Mouse (Mus musculus): ENCODE data around the gene Rps15a. TPM values are rescaled to one million over a fixed set of nuclear protein-coding genes. Genes with fewer than 3 reads are reported as not detected.

The Rps15a gene
- polyA plus RNA-seq (2012; fragmentation: generic; extraction: Trizol), result 2,212 TPM
- long read RNA-seq, experiment 1, full-length matches to known transcripts, result 564 of 570 reads
- long read RNA-seq, experiment 1, partial matches to known transcripts, result 1 of 570 reads
- long read RNA-seq, experiment 1, other reads (novel, unspliced or antisense), result 5 of 570 reads
- long read RNA-seq, experiment 2, full-length matches to known transcripts, result 333 of 338 reads
- long read RNA-seq, experiment 2, partial matches to known transcripts, result 0 of 338 reads
- long read RNA-seq, experiment 2, other reads (novel, unspliced or antisense), result 5 of 338 reads

DNA sequence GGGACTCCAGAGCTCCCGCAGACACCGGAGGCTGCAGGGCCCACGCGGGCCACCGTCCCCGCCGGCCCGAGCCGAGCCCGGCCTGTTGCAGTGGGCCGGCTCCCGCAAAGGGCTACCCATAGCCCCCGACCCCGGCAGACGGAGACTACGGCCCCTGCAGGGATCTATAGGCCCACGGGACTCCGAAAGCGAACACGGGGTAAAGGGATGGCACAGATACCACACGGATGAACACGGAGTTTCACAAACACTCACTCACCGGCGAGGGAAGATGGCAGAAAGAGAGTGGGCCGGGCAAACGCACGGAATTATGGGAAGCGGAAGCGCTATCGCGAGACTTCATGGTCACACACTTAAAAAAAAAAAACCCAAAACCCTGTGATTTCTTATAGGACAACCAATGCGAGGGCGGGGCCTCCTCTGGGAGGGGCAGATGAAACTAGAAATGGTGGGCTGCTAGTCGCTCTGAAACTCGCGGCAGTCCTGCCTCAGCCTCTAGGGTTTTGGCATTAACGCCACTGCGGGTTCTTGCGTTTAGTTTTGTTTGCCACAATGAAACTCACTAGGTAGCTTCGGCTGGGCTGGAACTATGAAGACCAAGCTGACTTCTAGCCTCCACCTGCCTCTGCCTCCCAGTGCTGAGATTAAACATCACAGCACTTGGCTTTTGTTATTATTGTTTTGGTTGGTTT is at the start of gene Rps15a:
Gene Rps15a (minus strand): TSS at position 312 of the 692 bp plus-strand sequence.
- Histone ChIP-seq H3ac (ENCODE audit: control insufficient read depth, insufficient read length, low read depth) (peak within 1 kb of the TSS; percentile 93), H3K4me3 (ENCODE audit: insufficient read depth, poor library complexity, severe bottlenecking) (peak within 1 kb of the TSS; percentile 80), H3K27me3 (ENCODE audit: control insufficient read depth, insufficient read depth, insufficient read length) (no peaks in the 10 kb centered on the region), H3K79me3 (ENCODE audit: low read depth) (peaks cover 49% of the 10 kb centered on the region), H3K79me2 (ENCODE audit: control insufficient read depth, insufficient read depth) (peaks cover 51% of the 10 kb centered on the region), H3K36me3 (ENCODE audit: control insufficient read depth, insufficient read depth) (peaks cover 71% of the 10 kb centered on the region)
- TF ChIP-seq MAX (IDR thresholded peaks at IDR 0.05) (no peak), FOSL1 (IDR thresholded peaks at IDR 0.05; ENCODE audit: insufficient read depth, low read length, poor library complexity, severe bottlenecking) (no peak), USF1 (IDR thresholded peaks at IDR 0.05; ENCODE audit: low read depth) (no peak), MYOD1 (IDR thresholded peaks at IDR 0.05; ENCODE audit: control insufficient read depth, insufficient read length, low read depth) (no peak), CEBPB (IDR thresholded peaks at IDR 0.05; ENCODE audit: low read depth) (no peak), MYOG (IDR thresholded peaks at IDR 0.05; ENCODE audit: control insufficient read depth, extremely low read depth, insufficient read length) (no peak), CTCF (IDR thresholded peaks at IDR 0.05; ENCODE audit: control insufficient read depth, insufficient read depth, insufficient read length) (no peak)

DNA sequence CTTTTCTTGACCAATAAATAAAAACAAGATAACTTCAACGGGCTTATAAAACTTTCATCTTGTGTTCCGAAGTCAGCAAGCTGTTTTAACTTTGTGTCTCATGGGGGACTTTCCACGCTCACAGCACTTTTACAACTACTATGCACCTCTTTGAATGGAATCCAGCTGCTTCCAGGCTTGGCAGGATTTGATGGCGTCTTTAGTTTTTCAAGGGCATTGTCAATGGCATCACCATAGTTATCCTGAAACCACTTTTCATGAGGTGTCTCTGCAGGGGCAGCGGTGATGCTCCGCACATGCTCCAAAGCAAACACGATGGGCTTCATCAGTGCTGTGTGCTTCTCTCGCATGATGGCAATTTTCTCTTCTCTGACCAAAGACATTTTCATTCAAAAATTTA is 47.0 kb upstream of the Rps15a start:
- Histone ChIP-seq H3K36me3 (ENCODE audit: control insufficient read depth, insufficient read depth) (peaks cover 70% of the 10 kb centered on the region), H3K4me3 (ENCODE audit: insufficient read depth, poor library complexity, severe bottlenecking) (no peak overlapping the region), H3K27me3 (ENCODE audit: control insufficient read depth, insufficient read depth, insufficient read length) (no peaks in the 10 kb centered on the region), H3ac (ENCODE audit: control insufficient read depth, insufficient read length, low read depth) (no peak overlapping the region), H3K79me2 (ENCODE audit: control insufficient read depth, insufficient read depth) (no peaks in the 10 kb centered on the region), H3K79me3 (ENCODE audit: low read depth) (no peaks in the 10 kb centered on the region)
- no peak for TF ChIP-seq CTCF (IDR thresholded peaks at IDR 0.05; ENCODE audit: control insufficient read depth, insufficient read depth, insufficient read length)
- no peak for TF ChIP-seq MAX (IDR thresholded peaks at IDR 0.05)
- TF ChIP-seq MYOD1 (IDR thresholded peaks at IDR 0.05; ENCODE audit: control insufficient read depth, insufficient read length, low read depth), result no peak
- no peak for TF ChIP-seq MYOG (IDR thresholded peaks at IDR 0.05; ENCODE audit: control insufficient read depth, extremely low read depth, insufficient read length)
- no peak for TF ChIP-seq FOSL1 (IDR thresholded peaks at IDR 0.05; ENCODE audit: insufficient read depth, low read length, poor library complexity, severe bottlenecking)
- TF ChIP-seq CEBPB (IDR thresholded peaks at IDR 0.05; ENCODE audit: low read depth), result no peak
- TF ChIP-seq USF1 (IDR thresholded peaks at IDR 0.05; ENCODE audit: low read depth), result no peak

DNA sequence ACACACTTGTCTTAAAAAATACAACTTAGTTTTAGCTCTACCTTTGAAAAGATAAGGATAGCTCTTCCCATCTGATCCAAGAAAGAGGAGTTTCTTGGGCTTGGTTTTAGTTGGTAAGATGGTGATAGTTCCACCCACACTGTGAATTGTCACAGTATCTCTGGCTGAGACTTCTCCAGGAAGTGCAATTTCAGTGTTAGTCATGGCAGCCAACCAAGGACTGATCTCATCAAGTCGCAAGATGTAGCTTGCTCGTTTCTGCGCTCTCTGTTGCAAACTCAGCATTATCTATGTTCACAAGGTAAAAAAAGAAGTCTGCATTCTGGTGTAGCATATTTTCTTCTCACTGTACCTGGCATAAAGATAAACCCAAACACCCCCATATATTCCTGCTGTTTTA is 44.1 kb upstream of the Rps15a start:
- no peaks in the 10 kb centered on the region for H3K79me3 ChIP-seq (ENCODE audit: low read depth)
- H3K79me2 ChIP-seq (ENCODE audit: control insufficient read depth, insufficient read depth), result no peaks in the 10 kb centered on the region
- peaks cover 62% of the 10 kb centered on the region for H3K36me3 ChIP-seq (ENCODE audit: control insufficient read depth, insufficient read depth)
- no peak overlapping the region for H3ac ChIP-seq (ENCODE audit: control insufficient read depth, insufficient read length, low read depth)
- no peak overlapping the region for H3K4me3 ChIP-seq (ENCODE audit: insufficient read depth, poor library complexity, severe bottlenecking)
- H3K27me3 ChIP-seq (ENCODE audit: control insufficient read depth, insufficient read depth, insufficient read length), result no peaks in the 10 kb centered on the region
- TF ChIP-seq MAX (IDR thresholded peaks at IDR 0.05) (no peak), USF1 (IDR thresholded peaks at IDR 0.05; ENCODE audit: low read depth) (no peak), CEBPB (IDR thresholded peaks at IDR 0.05; ENCODE audit: low read depth) (no peak), MYOG (IDR thresholded peaks at IDR 0.05; ENCODE audit: control insufficient read depth, extremely low read depth, insufficient read length) (no peak), MYOD1 (IDR thresholded peaks at IDR 0.05; ENCODE audit: control insufficient read depth, insufficient read length, low read depth) (no peak), CTCF (IDR thresholded peaks at IDR 0.05; ENCODE audit: control insufficient read depth, insufficient read depth, insufficient read length) (no peak)

DNA sequence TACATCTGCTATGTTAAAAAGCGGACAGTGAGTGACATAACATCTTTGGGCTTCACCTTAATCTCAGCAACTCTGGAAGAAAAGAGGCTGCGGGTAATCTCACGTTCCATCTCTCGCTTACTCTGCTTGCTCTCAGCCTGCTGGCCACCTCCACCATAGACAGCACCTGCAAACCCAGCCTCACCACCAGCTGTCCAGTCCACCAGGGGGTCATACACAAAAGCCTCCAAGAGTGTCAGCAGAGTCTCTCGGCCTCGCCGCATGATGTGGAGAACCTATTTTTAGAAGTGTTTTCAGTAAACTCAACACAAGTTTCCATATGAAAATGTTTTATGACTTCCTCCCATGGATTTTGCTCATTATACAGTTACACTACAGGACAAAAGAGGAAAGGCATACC is 40.5 kb upstream of the Rps15a start:
- H3K79me2 ChIP-seq (ENCODE audit: control insufficient read depth, insufficient read depth), result no peaks in the 10 kb centered on the region
- TF ChIP-seq MYOG (IDR thresholded peaks at IDR 0.05; ENCODE audit: control insufficient read depth, extremely low read depth, insufficient read length) (no peak), FOSL1 (IDR thresholded peaks at IDR 0.05; ENCODE audit: insufficient read depth, low read length, poor library complexity, severe bottlenecking) (no peak), MAX (IDR thresholded peaks at IDR 0.05) (no peak)
- H3K27me3 ChIP-seq (ENCODE audit: control insufficient read depth, insufficient read depth, insufficient read length), result no peaks in the 10 kb centered on the region
- H3K4me3 ChIP-seq (ENCODE audit: insufficient read depth, poor library complexity, severe bottlenecking), result no peak overlapping the region
- H3ac ChIP-seq (ENCODE audit: control insufficient read depth, insufficient read length, low read depth), result no peak overlapping the region
- peaks cover 77% of the 10 kb centered on the region for H3K36me3 ChIP-seq (ENCODE audit: control insufficient read depth, insufficient read depth)
- no peaks in the 10 kb centered on the region for H3K79me3 ChIP-seq (ENCODE audit: low read depth)

DNA sequence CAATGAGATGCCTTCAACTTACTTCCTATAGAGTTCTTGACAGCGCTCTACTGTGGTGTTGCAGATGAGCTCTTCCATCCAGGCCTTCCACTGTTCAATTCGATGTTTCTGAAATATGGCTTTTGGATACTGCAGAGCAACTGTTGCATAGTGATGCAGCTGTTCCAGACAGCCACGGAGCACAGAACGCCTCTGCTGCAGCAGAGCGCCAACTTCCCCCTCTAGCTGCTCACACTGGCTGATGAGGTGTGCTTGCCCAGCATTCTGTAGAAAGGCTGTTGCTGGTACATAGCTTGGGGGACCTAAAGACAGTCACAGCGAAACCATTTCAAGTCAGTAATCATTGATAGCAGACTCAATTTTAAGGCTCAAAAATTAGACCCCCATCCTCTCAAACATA is 38.2 kb upstream of the Rps15a start:
- no peaks in the 10 kb centered on the region for H3K79me2 ChIP-seq (ENCODE audit: control insufficient read depth, insufficient read depth)
- H3K27me3 ChIP-seq (ENCODE audit: control insufficient read depth, insufficient read depth, insufficient read length), result no peaks in the 10 kb centered on the region
- TF ChIP-seq MYOG (IDR thresholded peaks at IDR 0.05; ENCODE audit: control insufficient read depth, extremely low read depth, insufficient read length) (no peak), MYOD1 (IDR thresholded peaks at IDR 0.05; ENCODE audit: control insufficient read depth, insufficient read length, low read depth) (no peak), USF1 (IDR thresholded peaks at IDR 0.05; ENCODE audit: low read depth) (no peak), MAX (IDR thresholded peaks at IDR 0.05) (no peak), CEBPB (IDR thresholded peaks at IDR 0.05; ENCODE audit: low read depth) (no peak), FOSL1 (IDR thresholded peaks at IDR 0.05; ENCODE audit: insufficient read depth, low read length, poor library complexity, severe bottlenecking) (no peak), CTCF (IDR thresholded peaks at IDR 0.05; ENCODE audit: control insufficient read depth, insufficient read depth, insufficient read length) (no peak)
- H3ac ChIP-seq (ENCODE audit: control insufficient read depth, insufficient read length, low read depth), result no peak overlapping the region
- H3K36me3 ChIP-seq (ENCODE audit: control insufficient read depth, insufficient read depth), result peaks cover 83% of the 10 kb centered on the region
- H3K79me3 ChIP-seq (ENCODE audit: low read depth), result no peaks in the 10 kb centered on the region
- no peak overlapping the region for H3K4me3 ChIP-seq (ENCODE audit: insufficient read depth, poor library complexity, severe bottlenecking)

Measured in C2C12 (cell line).